Mouse (Mus musculus): ENCODE data around the gene Sh3gl2. TPM values are rescaled to one million over a fixed set of nuclear protein-coding genes. Genes with fewer than 3 reads are reported as not detected.

Sh3gl2 gene
- total and polyA plus RNA-seq, 3 experiments = not detected

GRCm38 (mm10) chr4:85273452-85273851, 68.5 kb downstream of the Sh3gl2 start:
- no peak overlapping the region for H3K27ac ChIP-seq (ENCODE audit: insufficient read depth, low read depth)
- H3K27me3 ChIP-seq (replicated peaks) = no peaks in the 10 kb centered on the region
- TF ChIP-seq CHD2 (IDR thresholded peaks at IDR 0.05; ENCODE audit: low read length) (no peak), JUN (IDR thresholded peaks at IDR 0.05; ENCODE audit: insufficient read depth, low read depth, low read length) (no peak), MAZ (IDR thresholded peaks at IDR 0.05; ENCODE audit: low read depth, low read length) (no peak), ZKSCAN1 (IDR thresholded peaks at IDR 0.05; ENCODE audit: borderline replicate concordance, low read depth, low read length) (no peak), ELF1 (IDR thresholded peaks at IDR 0.05; ENCODE audit: low read depth, low read length) (no peak), SMC3 (IDR thresholded peaks at IDR 0.05; ENCODE audit: low read depth, low read length) (no peak), ZNF384 (IDR thresholded peaks at IDR 0.05; ENCODE audit: low read depth, low read length) (no peak), E2F4 (IDR thresholded peaks at IDR 0.05; ENCODE audit: insufficient replicate concordance, low read depth, low read length) (no peak), NELFE (IDR thresholded peaks at IDR 0.05; ENCODE audit: low read depth, low read length) (no peak), PAX5 (IDR thresholded peaks at IDR 0.05; ENCODE audit: low read length) (no peak), ZMIZ1 (IDR thresholded peaks at IDR 0.05; ENCODE audit: low read depth, low read length) (no peak), MEF2A (IDR thresholded peaks at IDR 0.05; ENCODE audit: borderline replicate concordance, low read depth, low read length) (no peak)
- no peak overlapping the region for H3K9ac ChIP-seq (ENCODE audit: insufficient read depth, low read depth)
- H3K36me3 ChIP-seq (replicated peaks in 1 of 2; ENCODE audit: control insufficient read depth in 1 of 2, insufficient read depth in 1 of 2, low read length in 1 of 2) = no peaks in the 10 kb centered on the region
- H3K9me3 ChIP-seq (replicated peaks; ENCODE audit: low read length) = peaks cover 45% of the 10 kb centered on the region
- H3K4me3 ChIP-seq (replicated peaks in 1 of 3; ENCODE audit: low read depth in 2 of 3, low read length in 2 of 3, poor library complexity in 1 of 3) = no peak overlapping the region
- no peaks in the 10 kb centered on the region for H3K4me1 ChIP-seq (ENCODE audit: control insufficient read depth in 1 of 2, insufficient read depth in 2 of 2)
- H3K4me2 ChIP-seq (ENCODE audit: insufficient read depth, low read depth, poor library complexity, severe bottlenecking) = no peak overlapping the region
- dilution Hi-C loops (cut with MboI; ENCODE audit: extremely low pct_ligation_motif_present, extremely low pct_unique_long_range_greater_than_20kb, low sequenced_read_pairs) = no loop called here
- no peak for DNase-seq (ENCODE audit: extremely low read depth)
- no peaks in the 10 kb centered on the region for H3K79me2 ChIP-seq (replicated peaks; ENCODE audit: control insufficient read depth, extremely low read depth, insufficient read depth, poor library complexity, severe bottlenecking)
- in situ Hi-C loops (cut with MboI; ENCODE audit: low pct_ligation_motif_present, low pct_unique_long_range_greater_than_20kb, low sequenced_read_pairs) = no loop called here

- no peak for TF ChIP-seq USF2 (conservative IDR thresholded peaks at IDR 0.05; ENCODE audit: low read depth, low read length)
- no peak for TF ChIP-seq ZC3H11A (IDR thresholded peaks at IDR 0.05; ENCODE audit: low read depth, low read length)
- no peak for TF ChIP-seq USF1 (IDR thresholded peaks at IDR 0.05; ENCODE audit: low read depth, low read length)
- no peak for TF ChIP-seq BHLHE40 (IDR thresholded peaks at IDR 0.05; ENCODE audit: low read depth, low read length)
- Histone ChIP-seq H3K36me3 (replicated peaks in 1 of 2; ENCODE audit: control insufficient read depth in 1 of 2, insufficient read depth in 1 of 2, low read length in 1 of 2) (no peaks in the 10 kb centered on the region), H3K4me1 (ENCODE audit: control insufficient read depth in 1 of 2, insufficient read depth in 2 of 2) (no peaks in the 10 kb centered on the region), H3K9me3 (replicated peaks; ENCODE audit: low read length) (peaks cover 66% of the 10 kb centered on the region), H3K27me3 (replicated peaks) (no peaks in the 10 kb centered on the region), H3K27ac (ENCODE audit: insufficient read depth, low read depth) (no peak overlapping the region), H3K79me2 (replicated peaks; ENCODE audit: control insufficient read depth, extremely low read depth, insufficient read depth, poor library complexity, severe bottlenecking) (no peaks in the 10 kb centered on the region), H3K4me3 (replicated peaks in 1 of 3; ENCODE audit: low read depth in 2 of 3, low read length in 2 of 3, poor library complexity in 1 of 3) (no peak overlapping the region), H3K9ac (ENCODE audit: insufficient read depth, low read depth) (no peak overlapping the region), H3K4me2 (ENCODE audit: insufficient read depth, low read depth, poor library complexity, severe bottlenecking) (no peak overlapping the region)
- dilution Hi-C loops (cut with MboI; ENCODE audit: extremely low pct_ligation_motif_present, extremely low pct_unique_long_range_greater_than_20kb, low sequenced_read_pairs) (no loop called here), in situ Hi-C loops (cut with MboI; ENCODE audit: low pct_ligation_motif_present, low pct_unique_long_range_greater_than_20kb, low sequenced_read_pairs) (no loop called here)
- DNase-seq (ENCODE audit: extremely low read depth) = no peak
Observed at GRCm38 (mm10) chr4:85283151-85283550, 78.2 kb downstream of the Sh3gl2 start.
